Mouse (Mus musculus): ENCODE measurements around the gene Nudt8.

DNA sequence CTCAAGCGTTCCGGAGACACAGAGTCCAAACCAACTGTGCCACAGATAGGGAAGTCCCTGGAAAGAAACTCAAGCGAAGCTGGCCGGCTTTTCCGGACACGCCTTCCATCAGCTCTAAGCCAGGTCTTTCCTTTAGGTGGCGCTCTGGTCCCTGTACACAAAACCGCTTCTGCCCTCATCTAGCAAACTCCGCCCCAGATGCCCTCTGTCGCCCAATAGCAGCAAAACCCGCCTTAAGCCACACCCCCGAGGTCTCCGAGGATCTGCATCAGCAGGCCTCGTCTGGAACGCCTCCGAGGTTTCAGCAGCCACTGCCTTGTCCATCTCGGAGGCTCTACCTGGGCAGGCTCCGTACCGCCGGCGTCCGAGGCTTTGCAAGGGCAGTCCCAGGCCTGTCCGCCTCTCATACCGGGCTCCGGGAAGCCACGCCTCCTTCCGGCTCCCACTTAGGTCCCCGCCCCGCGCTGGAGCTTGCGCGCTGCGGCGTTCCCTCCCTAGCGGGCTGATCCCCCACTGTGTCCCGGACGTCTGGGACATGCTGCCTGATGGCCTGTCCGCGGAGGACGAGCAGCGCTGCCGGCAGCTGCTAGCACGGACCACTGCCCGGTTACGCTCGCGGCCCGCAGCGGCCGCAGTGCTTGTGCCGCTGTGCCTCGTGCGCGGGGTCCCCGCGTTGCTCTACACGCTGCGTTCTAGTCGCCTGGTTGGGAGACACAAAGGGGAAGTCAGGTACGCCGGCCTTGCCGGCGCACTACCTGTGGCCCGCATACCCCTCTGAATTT is at the start of gene Nudt8, which contains the start of gene Gm49405:
- TF ChIP-seq MAFK (IDR thresholded peaks at IDR 0.05; ENCODE audit: insufficient read depth, low read depth, low read length) (no peak), CHD2 (IDR thresholded peaks at IDR 0.05; ENCODE audit: low read depth, low read length) (no peak), ZNF384 (IDR thresholded peaks at IDR 0.05; ENCODE audit: low read depth, low read length) (no peak), ZC3H11A (IDR thresholded peaks at IDR 0.05; ENCODE audit: borderline replicate concordance, low read depth, low read length) (peak; percentile 30; the same call in 1 of the 2 replicates), HCFC1 (IDR thresholded peaks at IDR 0.05; ENCODE audit: borderline replicate concordance, insufficient read depth, low read length) (peak; percentile 57; the same call in 1 of the 2 replicates)
